21 mouse cellular contexts compared by ENCODE assay signal in genomic region chr2:37484165-37484564, GRCm38 (mm10).
"Had no signal": no experiment of that assay in that cellular context is flagged by ENCODE, and none has a peak within 500 bp of the region (broad histone marks: within the 10 kb centered on the region; RNA-seq: fewer than 3 reads in every experiment).

No protein-coding gene starts in this region.

- H3K27me3 ChIP-seq: kidney, embryonic 15.5 days; liver, embryonic 12.5 days; liver, embryonic 15.5 days; lung, embryonic 15.5 days; neural tube, embryonic 12.5 days; neural tube, embryonic 15.5 days had no signal

- DNase-seq: kidney, adult 11 months; kidney, adult 8-10 months; kidney, postnatal 10 days; kidney, postnatal 36 days; lung, adult 18-20 months; lung, postnatal 14 days; midbrain, embryonic 14.5 days; right cerebral cortex, adult 18-20 months; right cerebral cortex, postnatal 14 days; right cerebral cortex, postnatal 4 days; thymus, adult 2 months; thymus, postnatal 14 days; thymus, postnatal 4 days had no signal

- H3K9me3 ChIP-seq: kidney, embryonic 15.5 days; liver, embryonic 12.5 days; liver, embryonic 15.5 days; lung, embryonic 15.5 days; neural tube, embryonic 12.5 days; neural tube, embryonic 15.5 days had no signal

- H3K27ac ChIP-seq: kidney, embryonic 15.5 days; liver, embryonic 12.5 days; liver, embryonic 15.5 days; lung, embryonic 15.5 days; macrophage; neural tube, embryonic 12.5 days; neural tube, embryonic 15.5 days; stomach, postnatal 0 days had no signal

- ATAC-seq: liver, embryonic 12.5 days had no signal

- H3K4me1 ChIP-seq: kidney, embryonic 15.5 days; lung, embryonic 15.5 days; neural tube, embryonic 12.5 days; neural tube, embryonic 15.5 days had no signal

- H3K4me3 ChIP-seq: kidney, embryonic 15.5 days; liver, embryonic 12.5 days; liver, embryonic 15.5 days; lung, embryonic 15.5 days; neural tube, embryonic 12.5 days; neural tube, embryonic 15.5 days had no signal

- H3K9ac ChIP-seq: kidney, embryonic 15.5 days; liver, embryonic 12.5 days; liver, embryonic 15.5 days; lung, embryonic 15.5 days; neural tube, embryonic 12.5 days; neural tube, embryonic 15.5 days had no signal
